Mouse (Mus musculus) adrenal gland, postnatal 14 days (tissue): ENCODE data around the gene Tmem102. TPM values are rescaled to one million over a fixed set of nuclear protein-coding genes. Genes with fewer than 3 reads are reported as not detected.

Experiments
- DNase-seq: peaks from one replicate; pipeline ENCODE4 v3.0.0; 2021; ENCODE audit warnings: mixed read lengths
- total RNA-seq: library from RNA; stranded (reverse); gene quantifications from 2 replicates; pipeline ENCODE4 v1.2.3, GENCODE M21; 2021

The Tmem102 gene
- total RNA-seq, 1 experiment from 2014 or later, result 0.74 TPM

DNA sequence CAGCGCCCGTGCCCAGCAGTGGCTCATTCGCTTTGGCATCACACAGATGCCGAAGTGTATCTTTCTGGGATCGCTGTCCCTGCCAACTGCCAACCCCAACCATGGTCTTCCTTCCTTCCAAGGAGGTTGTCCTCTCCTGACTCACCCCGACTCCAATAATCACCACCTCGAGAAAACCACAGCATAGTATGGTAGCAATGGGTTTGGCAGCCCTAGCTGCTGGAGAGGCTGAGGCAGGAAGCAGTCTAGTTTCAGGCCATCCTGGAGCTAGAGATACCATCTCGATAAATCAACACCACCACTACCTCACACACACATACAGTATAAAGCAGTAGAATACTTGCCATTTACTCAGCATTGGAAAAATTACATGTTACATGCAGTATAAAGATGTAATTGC, 13.4 kb upstream of the Tmem102 start:
- no peak for DNase-seq

DNA sequence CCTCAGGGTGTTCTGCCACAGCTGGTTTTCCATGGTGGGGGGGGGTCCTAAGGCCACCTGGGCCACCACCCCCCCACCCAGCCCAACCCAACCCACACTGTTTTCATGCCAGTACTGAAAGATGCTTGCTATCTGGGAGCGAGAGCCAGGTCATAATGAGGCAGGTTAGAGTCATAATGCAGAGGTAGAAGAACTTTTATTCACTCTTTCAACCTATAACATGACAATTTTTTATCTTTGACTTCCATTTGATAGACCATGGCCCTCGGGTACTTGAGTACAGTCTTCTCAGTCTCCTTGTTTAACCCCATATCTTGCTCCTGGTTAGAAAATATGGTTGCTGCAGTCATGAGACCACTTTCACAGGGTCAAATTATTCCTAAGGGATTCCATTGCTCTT, 12.9 kb upstream of the Tmem102 start, which contains the start of gene Spem2:
Gene Spem2 (minus strand): TSS at position 101 of the 400 bp plus-strand sequence.
- no peak for DNase-seq

DNA sequence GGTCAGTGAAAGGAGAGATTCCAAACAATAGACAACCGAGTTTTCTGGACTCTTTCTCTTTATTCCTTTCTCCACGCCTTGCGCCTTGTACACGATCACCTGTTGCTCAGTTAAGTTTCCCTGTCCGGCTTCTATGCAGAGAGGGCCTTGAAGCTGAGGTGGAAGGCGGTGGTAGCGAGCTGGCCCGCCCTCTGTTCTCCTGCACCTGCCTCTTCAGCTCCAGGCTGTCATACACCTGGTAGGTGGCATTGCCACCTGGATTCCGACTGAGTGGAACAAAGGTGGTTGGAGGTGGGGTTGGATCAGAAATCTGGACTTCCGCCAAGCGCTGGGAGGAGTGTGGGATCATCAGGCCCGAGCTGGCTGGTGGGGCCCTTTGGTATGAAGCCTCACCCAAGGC, 11.1 kb upstream of the Tmem102 start:
- no peak for DNase-seq

DNA sequence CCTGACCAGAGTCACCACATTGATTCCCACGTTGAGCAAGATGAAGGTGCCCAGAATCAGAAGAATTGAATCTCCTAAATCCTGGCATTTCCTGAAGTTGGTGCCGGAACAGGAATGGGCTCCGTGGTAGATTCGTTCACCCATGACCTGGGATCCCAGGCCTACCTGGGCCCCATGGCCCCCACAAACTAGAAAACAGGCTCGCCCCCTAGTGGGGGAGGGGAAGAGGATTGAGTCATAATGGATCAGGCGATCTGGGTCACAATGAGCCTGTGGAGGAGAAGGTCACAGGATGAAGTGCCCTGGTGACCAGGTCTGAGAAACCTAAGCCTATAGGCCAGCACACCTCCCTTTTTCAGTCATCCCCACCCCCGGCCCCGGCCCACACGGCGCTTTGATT, 9.7 kb upstream of the Tmem102 start, which contains the start of gene Gm39566:
Gene Gm39566 (minus strand): TSS at position 144 of the 400 bp plus-strand sequence.
- DNase-seq, result no peak

DNA sequence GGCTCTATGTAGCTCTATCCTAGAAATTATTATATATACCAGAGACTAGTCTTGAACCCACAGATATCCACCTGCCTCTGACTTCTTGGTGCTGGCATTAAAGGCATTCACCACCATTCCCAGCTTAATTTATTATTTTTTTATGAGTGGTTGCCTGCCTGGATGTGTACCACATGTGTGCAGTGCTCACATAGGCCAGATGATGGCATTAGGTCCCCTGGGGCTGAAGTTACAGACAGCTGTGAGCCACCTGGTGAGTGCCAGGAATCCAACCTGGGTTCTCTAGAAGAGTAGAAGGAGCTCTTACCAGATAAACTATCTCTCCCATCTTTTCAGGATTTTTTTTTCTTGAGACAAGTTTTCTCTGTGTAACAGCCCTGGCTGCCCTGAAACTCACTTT, 4.9 kb upstream of the Tmem102 start:
- DNase-seq, result no peak

DNA sequence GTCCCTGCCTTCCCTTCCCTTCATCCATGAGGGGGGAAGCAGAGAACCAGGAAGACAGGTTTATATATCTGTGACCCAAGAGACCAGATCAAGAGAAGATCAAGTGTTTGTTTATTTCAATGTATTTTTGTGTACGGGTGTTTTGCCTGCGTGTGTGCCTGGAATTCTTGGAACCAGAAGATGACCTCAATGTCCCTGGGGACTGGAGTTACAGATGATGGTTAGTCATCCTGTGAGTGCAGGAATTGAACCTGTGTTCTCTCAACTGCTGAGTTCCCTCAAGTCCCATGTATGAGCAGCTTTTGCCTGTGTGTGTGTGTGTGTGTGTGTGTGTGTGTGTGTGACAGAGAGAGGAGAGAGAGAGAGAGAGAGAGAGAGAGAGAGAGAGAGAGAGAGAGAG, 2.2 kb upstream of the Tmem102 start:
- DNase-seq, result no peak

DNA sequence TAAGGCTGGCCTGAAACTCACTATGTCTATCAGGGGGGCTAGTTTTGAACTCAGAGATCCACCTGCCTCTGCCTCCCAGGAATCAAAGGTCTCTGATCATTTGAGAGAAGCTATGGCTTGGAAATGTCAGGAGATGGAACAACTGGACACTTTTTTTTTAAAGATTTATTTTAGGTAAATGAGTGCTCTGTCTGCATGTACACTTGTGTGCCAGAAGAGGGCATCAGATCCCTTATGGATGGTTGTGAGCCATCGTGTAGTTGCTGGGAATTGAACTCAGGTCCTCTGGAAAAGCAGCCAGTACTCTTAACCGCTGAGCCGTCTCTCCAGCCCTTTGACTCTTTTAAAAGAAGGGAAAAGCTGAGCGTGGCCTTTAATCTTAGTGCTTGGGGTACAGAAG, 954 bp upstream of the Tmem102 start:
- DNase-seq, result no peak

DNA sequence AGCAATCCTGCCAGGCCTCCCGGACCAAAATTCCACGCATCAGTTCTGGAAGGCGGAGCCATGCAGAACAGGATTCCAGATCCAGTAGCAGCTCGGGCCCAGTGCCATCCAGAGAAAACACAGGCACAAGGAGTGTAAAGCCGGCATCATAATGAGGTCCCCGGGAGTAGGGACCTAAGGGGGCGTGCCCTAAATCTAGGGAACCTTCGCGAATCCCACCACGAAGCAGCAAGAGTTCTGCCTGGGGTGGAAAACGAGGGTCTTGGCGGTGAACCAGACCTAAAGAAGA, 828 bp downstream of the Tmem102 start:
- peak; percentile 42 for DNase-seq

DNA sequence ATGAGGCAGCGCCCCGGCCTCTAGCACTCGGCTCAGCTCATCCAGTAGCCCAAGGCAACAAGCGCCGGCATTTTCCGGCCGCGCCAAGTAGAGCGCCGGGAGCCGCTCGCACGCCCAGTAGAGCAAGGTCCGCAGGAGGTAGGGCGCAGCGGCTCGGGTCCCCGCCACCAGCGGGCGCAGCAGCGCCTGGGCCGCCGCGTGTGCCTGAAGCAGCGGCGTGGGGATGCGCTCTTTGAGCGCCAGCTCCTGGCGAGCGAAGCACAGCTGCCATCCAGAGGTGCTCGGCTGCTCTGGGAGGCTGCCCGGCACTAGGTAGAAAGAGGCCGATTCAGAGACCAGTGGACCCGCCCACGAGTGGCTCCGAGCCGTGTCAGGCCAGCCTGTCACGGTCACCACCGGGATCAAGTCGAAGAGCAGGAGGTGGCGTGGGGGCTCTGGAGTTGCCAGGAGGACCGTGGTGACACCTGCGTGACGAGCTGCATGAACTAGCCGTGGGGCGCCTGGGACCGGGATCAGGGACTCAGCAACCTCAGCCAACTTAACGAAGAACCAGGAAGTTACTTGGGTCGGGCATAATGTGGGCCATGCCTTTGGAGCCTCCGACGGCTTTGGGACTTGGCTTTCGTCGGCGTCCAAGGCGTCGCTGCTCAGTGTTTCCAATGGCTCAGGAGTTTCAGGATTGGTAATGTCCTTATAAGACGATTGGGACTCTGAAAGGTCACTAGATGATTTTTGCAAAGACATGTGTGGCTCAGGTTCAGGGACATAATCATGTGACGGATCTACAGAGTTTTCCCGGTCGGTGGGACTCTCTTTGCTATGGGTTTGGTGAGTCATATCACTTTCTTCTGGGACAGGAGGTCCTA, 1.4 kb downstream of the Tmem102 start:
- peak; percentile 90 for DNase-seq

DNA sequence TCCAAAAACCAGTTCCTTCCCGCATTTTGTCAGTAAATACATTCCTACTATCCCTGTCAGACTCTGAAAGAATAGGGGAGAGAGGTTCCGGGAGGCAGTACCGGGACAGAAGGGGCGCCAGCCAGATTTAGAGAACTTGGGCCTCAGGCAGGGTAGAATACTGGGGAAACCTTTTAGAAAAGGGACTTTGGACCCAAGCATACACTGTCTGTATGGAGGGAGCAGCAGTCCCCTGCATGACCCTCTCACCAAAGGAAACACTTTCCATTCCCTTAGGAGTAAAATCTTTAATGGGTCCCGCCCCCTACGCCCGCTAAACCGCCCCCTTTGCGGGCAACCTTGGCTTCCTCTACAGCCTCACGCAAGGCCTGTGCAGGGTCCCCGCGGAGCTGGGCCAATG, 2.1 kb downstream of the Tmem102 start:
- DNase-seq, result no peak

DNA sequence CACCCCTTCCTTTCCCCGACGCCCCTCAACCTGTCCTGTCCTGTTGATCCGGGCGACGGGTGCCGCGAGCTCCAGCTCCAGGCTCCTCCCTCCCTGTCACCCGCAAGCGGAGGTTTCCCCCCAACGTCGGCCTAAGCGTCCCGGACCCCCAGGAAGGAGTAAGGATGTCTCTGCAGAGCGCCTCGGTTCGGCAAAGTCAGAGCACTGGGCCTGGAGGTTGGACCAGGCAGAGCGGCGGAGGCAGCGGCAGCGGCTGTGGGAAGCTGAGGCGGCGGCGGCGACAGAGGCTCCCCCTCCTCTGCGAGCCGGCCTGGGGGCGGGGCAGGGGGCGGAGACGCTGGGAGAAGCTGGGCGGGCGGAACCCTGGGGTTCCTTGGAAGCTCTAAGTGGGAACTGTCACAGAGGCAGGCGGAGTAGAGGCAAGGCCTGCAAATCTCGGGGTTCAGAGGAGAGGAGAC, 2.7 kb downstream of the Tmem102 start:
- DNase-seq, result peak; percentile 92

DNA sequence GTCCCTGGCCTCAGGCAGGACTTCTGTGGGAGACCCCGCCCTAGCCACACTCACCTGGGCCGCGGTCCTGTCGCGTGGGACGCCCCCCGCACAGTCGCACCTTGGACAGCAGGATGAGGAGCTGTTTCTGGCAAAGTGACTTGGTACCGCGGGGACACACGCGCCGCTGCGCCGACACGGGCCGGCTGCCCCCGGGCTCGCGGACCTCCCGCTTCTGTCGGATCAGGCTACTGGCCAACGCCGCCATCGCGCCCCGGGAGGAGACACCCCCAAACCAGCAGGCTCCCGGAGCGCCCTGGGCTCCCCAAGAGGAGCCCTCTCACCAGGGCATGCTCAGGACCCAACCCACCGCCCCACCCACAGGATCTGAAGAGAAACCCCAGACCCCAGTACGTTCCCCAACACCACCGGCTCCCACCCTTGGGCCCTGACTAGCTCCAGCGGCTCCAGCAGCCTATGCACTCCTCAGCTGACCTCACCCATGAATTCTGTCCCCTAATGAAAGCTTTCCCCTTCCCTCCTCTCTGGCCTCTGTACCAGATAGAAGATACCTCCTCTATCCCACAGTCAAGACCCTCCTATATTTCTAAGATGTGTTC, 3.9 kb downstream of the Tmem102 start, which contains the start of gene Fgf11:
Gene Fgf11 (minus strand): TSS at position 479 of the 599 bp plus-strand sequence.
- DNase-seq, result peak; percentile 20

DNA sequence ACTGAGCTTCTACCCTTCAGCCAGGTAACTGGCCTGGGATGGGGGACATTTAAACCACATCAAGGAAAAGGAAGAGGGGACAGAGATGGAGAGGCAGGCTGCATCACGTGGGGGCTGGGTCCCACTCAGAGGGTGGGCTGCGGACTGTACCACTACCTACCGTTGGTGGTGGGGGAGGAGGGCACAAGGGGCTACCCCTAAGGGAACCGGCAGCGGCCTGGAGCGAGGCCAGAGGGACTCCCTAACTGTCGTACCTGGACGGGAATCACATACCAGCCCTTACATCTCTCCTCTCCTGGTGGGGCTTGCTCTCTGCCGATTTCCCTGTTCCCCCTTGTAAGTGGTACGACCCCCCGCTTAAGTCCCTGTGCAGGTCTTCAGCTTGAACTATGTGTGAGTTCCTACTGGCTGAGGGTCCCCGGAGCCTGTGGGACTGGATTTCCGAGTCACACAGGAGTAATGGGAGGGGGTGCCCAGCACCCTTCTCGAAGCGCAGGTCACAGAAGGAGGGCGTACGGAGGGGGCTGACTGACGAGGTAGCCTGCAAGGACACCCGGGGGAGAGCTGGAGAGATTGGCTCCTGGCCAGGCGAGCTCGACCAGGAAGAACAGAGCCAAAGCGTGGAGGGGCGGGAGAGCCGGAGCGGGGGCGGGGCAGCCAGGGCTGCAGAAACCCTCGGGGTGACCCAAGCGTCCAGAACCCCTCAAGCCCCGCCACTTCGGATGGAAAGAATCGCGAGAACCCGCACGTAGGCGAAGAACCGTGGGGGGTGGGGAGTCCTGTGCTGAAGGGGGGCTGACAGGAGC, 4.8 kb downstream of the Tmem102 start:
- DNase-seq, result peak; percentile 79

DNA sequence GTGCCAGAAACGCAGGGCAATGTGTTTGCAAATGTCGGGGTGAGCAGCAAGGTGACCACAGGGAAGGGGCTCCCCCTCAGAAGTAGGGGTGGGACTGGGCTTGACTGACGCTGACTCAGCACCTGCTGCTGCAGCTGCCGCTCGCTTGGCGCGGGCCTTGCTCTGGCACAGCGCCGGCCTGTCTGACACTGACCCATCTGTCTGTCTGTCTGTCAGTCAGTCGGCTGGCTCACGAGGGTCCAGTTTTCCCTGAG, 5.4 kb downstream of the Tmem102 start:
- peak; percentile 62 for DNase-seq

DNA sequence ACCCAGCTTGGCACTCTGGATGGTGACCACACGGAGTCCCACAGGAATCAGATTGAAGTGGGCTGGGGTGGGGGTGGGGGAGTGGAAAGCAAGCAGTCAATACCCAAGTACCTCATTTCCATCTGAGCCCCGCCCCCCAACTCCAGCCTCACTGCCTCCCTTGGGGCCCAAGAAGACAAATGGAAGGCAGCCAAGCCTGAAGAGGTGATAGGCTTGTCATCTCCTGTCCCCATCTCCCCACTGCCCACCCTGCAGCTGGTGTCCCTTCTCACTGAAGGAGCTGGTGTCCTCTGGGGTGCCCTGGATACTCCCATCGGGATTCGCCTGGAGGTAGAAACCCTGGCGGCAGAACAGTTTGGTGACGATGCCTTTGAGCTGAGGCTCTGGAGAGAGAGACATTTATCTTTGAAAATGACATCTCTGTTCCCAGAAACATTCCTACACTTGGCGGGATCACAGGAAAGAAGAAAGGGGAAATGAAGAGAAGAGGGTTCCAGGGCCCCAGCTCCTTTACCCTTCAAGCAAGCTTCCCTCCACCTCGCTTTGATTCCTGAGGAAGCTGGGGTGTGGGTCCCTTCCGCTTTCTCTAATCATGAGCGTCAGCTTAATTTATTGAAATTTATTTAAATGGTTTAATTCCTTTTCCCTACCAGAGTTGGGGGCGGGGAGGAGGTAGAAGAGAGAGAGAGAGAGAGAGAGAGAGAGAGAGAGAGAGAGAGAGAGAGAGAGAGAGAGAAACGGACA, 5.9 kb downstream of the Tmem102 start:
- DNase-seq, result peak; percentile 33

DNA sequence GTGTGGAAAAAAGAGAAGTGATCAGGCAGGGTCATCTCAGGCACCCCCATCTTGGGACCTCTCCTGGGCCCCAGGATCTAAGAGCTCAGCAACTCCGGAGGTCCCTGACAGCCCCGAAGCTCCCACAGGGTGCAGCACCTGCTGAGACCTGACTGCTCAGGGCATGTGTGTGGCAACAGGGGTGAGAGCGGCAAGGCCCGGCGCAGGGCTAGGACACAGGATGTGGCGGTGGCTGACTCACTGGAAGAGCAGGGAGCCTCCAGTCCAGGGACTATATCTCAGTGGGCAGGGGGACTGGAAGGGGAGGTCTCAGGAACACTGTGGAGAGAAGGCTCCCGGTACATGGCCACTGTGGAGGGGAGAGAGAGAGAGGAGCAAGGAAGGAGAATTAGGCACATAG, 7.5 kb downstream of the Tmem102 start:
- DNase-seq, result no peak

DNA sequence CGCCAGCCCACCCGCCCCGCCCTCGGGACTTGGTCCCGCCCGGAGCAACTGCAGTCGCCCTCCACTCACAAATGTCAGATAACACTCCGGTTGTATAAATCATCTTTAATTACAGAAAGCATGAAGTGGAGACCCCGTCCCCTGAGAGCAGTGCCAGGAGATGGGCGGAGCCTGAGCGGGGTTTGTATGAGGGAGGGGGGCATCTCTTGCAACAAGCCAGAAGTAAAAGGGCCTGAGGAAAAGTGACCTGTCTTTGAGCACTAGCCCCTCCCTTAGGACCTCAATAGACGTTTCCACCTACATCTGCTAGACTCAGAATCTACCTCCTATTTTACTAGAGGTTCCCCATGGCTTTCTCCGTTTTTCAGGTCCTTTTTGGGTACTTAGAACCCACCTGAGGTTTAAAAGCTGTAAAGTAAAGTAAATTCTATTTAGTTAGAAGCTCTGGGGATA, 9.4 kb downstream of the Tmem102 start:
- DNase-seq, result no peak

DNA sequence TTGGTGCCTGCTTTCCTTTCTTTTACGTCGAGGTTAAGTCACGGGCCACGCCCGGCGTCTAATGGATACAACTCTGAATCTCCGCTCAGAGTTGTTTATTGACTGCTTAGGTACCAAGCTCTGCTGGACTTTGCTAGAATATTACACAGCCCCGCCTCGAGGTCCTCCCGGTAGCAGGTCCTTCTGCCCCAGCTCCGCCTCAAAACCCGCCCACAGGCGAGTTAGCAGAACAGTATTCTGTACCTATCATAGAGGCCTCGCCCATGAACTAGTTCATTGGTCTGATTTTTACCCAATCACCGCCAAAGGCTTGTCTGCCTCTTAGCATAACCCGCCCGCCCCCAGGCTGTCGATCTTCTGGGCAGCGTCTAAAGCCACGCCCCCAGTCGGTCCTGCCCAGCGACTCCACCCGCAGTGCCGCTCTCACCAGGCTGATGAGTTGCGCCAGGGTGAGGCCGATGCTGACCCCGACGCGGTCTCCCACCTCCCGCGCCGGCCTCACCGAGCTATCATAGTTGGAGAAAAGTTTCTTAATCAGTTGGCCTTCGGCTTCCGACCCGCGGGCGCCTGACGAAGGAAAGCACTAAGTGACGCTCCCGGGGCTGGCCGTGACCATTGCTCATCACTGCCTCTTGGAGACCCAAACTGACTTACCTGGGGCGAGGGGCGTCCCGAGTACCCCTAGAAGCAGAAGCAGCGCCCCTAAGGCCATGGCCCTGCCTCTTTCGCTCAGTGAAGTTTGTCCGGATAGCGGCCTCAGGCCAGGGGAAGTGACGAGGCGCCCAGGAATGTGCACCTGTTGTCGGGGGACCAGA, 10.0 kb downstream of the Tmem102 start, which contains the start of gene Chrnb1:
Gene Chrnb1 (minus strand): TSS at position 776 of the 815 bp plus-strand sequence.
- DNase-seq, result peak; percentile 97

DNA sequence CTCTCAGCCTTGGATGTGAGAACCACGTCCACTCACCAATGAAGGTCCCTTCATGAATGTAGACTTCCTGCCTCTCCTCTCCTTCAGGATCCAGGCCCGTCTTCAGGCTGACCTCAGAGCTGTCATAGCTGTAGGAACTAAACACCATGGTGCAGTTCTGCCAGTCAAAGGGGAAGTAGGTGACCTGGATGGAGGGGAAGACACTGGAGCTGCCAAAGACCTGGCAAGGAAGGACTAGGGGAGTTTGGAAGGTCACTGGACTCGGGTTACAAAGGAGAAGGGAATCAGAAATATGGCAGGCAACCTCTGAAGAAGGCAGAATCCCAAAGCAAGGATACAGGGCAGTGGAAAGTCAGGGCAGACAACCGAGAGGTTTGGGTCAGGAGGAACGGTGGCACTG, 12.0 kb downstream of the Tmem102 start:
- DNase-seq, result no peak

DNA sequence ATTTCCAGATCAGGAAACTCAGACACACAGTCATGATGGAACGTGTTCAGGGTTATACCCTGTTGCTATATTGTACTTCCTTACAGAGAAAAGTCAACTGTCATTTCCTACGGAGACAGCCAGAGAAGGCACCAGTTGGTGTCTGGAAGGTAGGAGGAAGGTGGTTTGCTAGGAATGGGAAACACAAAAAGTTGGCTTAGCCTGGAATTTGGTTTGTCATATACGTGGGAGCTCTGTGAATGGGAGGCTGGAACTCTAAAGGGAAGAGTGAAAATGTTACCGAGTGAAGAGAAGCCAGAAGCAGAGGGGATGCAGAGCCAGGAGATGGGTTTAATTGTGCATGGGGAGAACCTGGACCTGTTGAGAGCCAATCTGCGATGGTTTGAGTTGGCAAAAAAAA, 14.0 kb downstream of the Tmem102 start:
- no peak for DNase-seq

DNA sequence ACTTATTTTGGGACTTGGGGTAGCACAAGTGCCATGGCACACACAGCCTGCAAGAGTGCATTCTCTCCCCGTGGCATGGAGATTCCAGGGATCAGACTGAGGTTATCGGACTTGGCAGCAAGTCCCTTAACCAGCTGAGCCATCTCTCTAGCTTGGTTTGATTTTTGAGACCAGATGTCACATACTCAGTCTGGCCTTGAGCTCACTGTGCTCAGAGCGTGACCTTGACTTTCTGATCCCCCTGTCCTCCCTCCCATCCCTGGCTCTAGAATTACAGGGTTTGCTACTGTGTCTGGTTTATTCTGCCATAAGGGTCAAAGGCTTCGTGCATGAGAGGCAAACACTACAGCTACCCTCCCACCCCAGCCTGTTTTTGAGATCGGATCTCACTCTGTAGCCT, 16.0 kb downstream of the Tmem102 start:
- DNase-seq, result peak; percentile 31
